Mouse (Mus musculus): Measurements from ENCODE around the gene Gpm6a. TPM values are rescaled to one million over a fixed set of nuclear protein-coding genes. Genes with fewer than 3 reads are reported as not detected.
A peak's percentile ranks its signal among the peaks of the same experiment; 100 is the strongest.

Gene Gpm6a
- polyA plus RNA-seq, 1 experiment from 2014 or later = 552 TPM

DNA sequence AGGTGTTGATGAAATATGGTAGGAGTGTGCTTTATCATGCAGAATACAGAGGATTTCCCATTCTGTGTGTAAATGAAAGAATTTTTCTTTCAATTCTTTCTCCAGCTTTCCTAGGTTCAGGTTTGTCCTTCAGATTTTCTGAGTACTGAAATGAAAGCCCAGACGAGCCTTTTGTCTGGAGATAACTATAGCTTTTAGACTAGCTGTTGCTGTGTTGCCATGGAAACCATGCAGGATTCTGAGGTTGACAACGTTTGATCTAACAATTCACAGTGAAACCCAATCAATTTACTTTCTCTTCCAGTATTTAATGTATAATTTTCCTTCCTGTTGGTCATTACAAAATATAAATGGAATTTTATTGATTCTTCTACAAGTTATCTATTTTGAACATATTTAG is 34.5 kb downstream of the Gpm6a start:
- Histone ChIP-seq H3K4me2 (replicated peaks) (no peak overlapping the region), H3K27ac (no peak overlapping the region), H3K9ac (no peak overlapping the region), H3K4me3 (replicated peaks; ENCODE audit: low read length) (no peak overlapping the region), H3K27me3 (ENCODE audit: control insufficient read depth, insufficient read depth, low read length) (no peaks in the 10 kb centered on the region), H3K4me1 (replicated peaks; ENCODE audit: control insufficient read depth, insufficient read depth, low read length) (peaks cover 6% of the 10 kb centered on the region; the same call in 1 of the 2 replicates), H3K9me3 (ENCODE audit: control insufficient read depth, low read length) (no peaks in the 10 kb centered on the region), H3K36me3 (replicated peaks; ENCODE audit: control insufficient read depth, insufficient read depth) (no peaks in the 10 kb centered on the region)
- DNase-seq (ENCODE audit: low spot score) = peak; percentile 68
- no peak for ATAC-seq (ENCODE audit: low FRiP score)
- WGBS = 1% methylated on average over 2 of the region's 2 CpGs

DNA sequence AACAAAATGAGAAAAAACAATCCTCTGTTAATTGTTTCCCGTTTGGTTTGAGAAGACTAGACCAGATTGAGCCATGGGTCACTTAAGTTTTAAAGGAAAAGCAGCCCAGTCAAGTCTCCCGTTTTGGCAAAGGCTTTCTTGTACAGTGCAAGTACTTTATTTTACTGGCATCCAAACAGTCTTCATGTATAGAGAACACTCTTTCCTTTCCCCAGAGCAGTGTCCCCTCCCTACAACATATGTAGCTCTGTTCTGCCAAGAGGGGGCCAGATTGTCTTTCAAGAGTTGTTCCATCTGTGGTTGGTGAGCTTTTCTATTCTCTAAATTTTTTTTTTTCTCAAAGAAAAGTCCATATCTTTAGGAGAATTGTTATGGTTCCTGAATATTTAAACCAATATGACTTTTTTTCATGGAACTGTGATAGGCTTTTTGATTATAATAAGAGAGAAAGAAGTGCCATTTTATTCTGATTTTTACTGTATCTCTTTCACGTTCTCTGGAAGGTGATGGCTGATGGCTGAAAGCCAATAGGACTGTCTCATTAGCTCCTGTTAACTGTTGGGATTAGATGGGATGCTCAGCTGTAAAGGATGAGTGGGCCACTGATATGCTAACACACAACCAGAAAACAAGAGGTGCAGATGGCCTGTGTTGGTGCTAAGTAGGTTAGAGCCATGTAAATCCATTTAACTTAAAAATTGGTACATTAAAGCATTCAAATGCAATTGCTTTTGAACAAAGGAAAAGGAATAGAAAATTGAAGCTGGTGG is 37.4 kb downstream of the Gpm6a start:
- Histone ChIP-seq H3K27me3 (ENCODE audit: control insufficient read depth, insufficient read depth, low read length) (no peaks in the 10 kb centered on the region), H3K36me3 (replicated peaks; ENCODE audit: control insufficient read depth, insufficient read depth) (no peaks in the 10 kb centered on the region), H3K9ac (no peak overlapping the region), H3K27ac (peak overlapping the region; percentile 14), H3K4me3 (replicated peaks; ENCODE audit: low read length) (no peak overlapping the region), H3K9me3 (ENCODE audit: control insufficient read depth, low read length) (no peaks in the 10 kb centered on the region), H3K4me2 (replicated peaks) (no peak overlapping the region), H3K4me1 (replicated peaks; ENCODE audit: control insufficient read depth, insufficient read depth, low read length) (peaks cover 6% of the 10 kb centered on the region; the same call in 1 of the 2 replicates)
- ATAC-seq (ENCODE audit: low FRiP score) (peak; percentile 59), DNase-seq (ENCODE audit: low spot score) (no peak)
- 55% methylated on average over 3 of the region's 3 CpGs for WGBS

DNA sequence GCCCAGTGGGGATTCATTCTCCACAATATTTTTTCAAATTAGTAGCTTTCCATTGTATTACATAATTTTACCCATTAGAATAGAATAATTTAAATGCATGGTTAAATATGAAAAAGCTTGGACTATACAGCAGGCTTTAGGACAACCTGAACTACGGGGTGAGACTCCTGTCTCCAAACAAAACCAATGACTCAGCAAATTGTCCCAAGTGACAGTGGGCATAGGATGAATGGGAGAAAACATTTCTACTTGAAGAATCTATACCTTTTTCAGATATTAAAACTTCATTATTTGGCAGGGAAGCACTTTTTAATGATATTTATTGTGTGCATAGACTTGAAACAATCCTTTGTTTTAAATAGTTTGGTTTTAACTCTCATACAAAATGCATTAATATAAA is 41.0 kb downstream of the Gpm6a start:
- 72% methylated on average over 1 of the region's 1 CpGs for WGBS
- no peaks in the 10 kb centered on the region for H3K36me3 ChIP-seq (replicated peaks; ENCODE audit: control insufficient read depth, insufficient read depth)

DNA sequence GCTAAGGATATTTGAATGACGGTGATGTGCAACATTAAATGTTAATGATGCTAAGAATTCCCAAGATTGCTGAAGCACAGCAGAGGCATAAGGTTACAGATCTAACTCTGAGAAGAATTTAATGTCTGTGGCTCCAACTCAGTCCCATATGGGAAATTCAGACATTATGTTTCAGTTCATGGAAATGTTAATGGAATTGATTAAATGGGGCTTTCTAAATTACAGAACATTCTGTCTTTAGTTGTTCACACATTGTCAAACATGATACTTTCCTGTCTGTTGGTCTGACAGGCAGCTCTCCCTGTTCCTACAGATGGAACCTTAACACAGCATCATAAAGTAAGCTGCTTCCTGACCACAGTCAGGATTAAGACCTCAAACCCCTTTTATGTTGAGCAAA is 47.8 kb downstream of the Gpm6a start:
- Histone ChIP-seq H3K4me3 (replicated peaks; ENCODE audit: low read length) (no peak overlapping the region), H3K27me3 (ENCODE audit: control insufficient read depth, insufficient read depth, low read length) (no peaks in the 10 kb centered on the region), H3K36me3 (replicated peaks; ENCODE audit: control insufficient read depth, insufficient read depth) (no peaks in the 10 kb centered on the region), H3K9me3 (ENCODE audit: control insufficient read depth, low read length) (no peaks in the 10 kb centered on the region), H3K4me1 (replicated peaks; ENCODE audit: control insufficient read depth, insufficient read depth, low read length) (no peaks in the 10 kb centered on the region), H3K27ac (no peak overlapping the region), H3K9ac (no peak overlapping the region), H3K4me2 (replicated peaks) (no peak overlapping the region)
- 67% methylated on average over 1 of the region's 1 CpGs for WGBS
- no peak for ATAC-seq (ENCODE audit: low FRiP score)
- DNase-seq (ENCODE audit: low spot score) = no peak

More for the DNA sequence above, 41.0 kb downstream of the Gpm6a start:
- Histone ChIP-seq H3K4me1 (replicated peaks; ENCODE audit: control insufficient read depth, insufficient read depth, low read length) (0 out of 2 replicates have a peak, but pooled peaks cover 3% of the 10 kb centered on the region), H3K27ac (no peak overlapping the region), H3K4me2 (replicated peaks) (no peak overlapping the region), H3K9me3 (ENCODE audit: control insufficient read depth, low read length) (no peaks in the 10 kb centered on the region), H3K9ac (no peak overlapping the region), H3K27me3 (ENCODE audit: control insufficient read depth, insufficient read depth, low read length) (no peaks in the 10 kb centered on the region), H3K4me3 (replicated peaks; ENCODE audit: low read length) (no peak overlapping the region)
- DNase-seq (ENCODE audit: low spot score) (no peak), ATAC-seq (ENCODE audit: low FRiP score) (no peak)

DNA sequence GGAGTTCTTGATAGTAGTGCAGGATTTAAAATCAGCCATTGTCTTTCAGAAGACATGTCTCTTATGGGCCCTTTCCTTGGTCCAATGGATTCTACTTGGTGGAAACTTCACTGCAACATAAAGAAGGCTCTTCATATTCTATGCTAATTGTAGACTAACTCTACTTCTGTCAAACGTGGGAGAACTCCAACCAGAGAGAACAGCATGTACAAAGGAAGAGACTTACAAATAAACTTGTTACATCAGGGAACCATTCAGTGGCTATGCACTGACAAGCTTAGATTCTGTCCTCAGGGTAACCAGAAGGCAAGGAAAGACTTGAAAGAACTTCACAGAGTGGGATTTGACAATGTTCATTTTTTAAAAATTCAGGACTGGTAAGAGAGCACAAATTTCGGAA is 48.3 kb downstream of the Gpm6a start:
- H3K27ac ChIP-seq = no peak overlapping the region
- no peaks in the 10 kb centered on the region for H3K9me3 ChIP-seq (ENCODE audit: control insufficient read depth, low read length)
- H3K4me2 ChIP-seq (replicated peaks) = no peak overlapping the region
- H3K27me3 ChIP-seq (ENCODE audit: control insufficient read depth, insufficient read depth, low read length) = no peaks in the 10 kb centered on the region
- no peaks in the 10 kb centered on the region for H3K36me3 ChIP-seq (replicated peaks; ENCODE audit: control insufficient read depth, insufficient read depth)
- H3K4me3 ChIP-seq (replicated peaks; ENCODE audit: low read length) = no peak overlapping the region
- DNase-seq (ENCODE audit: low spot score) (no peak), ATAC-seq (ENCODE audit: low FRiP score) (no peak)
- WGBS = 66% methylated on average over 2 of the region's 2 CpGs
- no peak overlapping the region for H3K9ac ChIP-seq
- no peaks in the 10 kb centered on the region for H3K4me1 ChIP-seq (replicated peaks; ENCODE audit: control insufficient read depth, insufficient read depth, low read length)

DNA sequence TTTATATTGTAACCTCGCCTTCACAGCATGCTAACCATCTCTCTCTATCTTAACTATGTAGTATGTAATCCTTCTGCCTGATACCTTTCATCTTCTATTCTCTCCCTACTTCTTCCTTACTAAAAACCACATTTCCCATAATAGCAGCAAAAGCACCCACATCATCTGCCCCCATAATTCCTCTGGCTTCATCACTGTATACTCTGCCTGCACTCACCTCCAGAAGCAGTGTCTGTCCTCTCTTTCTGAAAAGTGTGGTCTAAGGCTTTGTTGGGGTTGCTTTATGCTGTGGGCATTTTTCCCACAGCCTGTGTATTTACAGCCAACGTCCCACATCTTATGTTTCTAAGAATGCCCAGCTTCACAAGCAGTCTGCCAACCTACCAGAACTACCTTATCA is 57.6 kb downstream of the Gpm6a start:
- WGBS = 70% methylated on average over 2 of the region's 2 CpGs
- Histone ChIP-seq H3K36me3 (replicated peaks; ENCODE audit: control insufficient read depth, insufficient read depth) (no peaks in the 10 kb centered on the region), H3K4me1 (replicated peaks; ENCODE audit: control insufficient read depth, insufficient read depth, low read length) (peaks cover 5% of the 10 kb centered on the region; the same call in 1 of the 2 replicates), H3K9me3 (ENCODE audit: control insufficient read depth, low read length) (no peaks in the 10 kb centered on the region), H3K9ac (no peak overlapping the region), H3K27ac (0 out of 2 replicates have a peak overlapping the region, but pooled peaks have one; percentile 54), H3K27me3 (ENCODE audit: control insufficient read depth, insufficient read depth, low read length) (no peaks in the 10 kb centered on the region), H3K4me3 (replicated peaks; ENCODE audit: low read length) (no peak overlapping the region), H3K4me2 (replicated peaks) (no peak overlapping the region)
- ATAC-seq (ENCODE audit: low FRiP score) = no peak
- DNase-seq (ENCODE audit: low spot score) = no peak

DNA sequence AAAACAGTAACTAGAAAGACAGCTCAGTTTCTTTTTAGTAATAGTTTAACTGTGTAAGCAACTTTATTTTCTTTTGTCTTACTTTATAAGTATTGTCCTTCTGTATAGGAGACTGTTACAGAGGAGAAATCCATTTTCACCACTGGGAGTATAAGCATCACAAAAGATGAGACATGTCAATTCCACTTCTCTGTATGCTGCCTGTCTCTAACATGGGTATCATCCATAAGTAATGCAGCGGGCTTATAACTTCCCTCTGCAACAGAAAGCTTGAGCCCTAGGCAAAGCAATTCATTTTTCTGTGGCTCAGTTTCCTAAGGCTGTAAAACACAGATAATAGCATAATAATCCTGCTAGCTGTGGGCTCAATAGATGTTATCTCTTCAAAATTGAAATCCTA is 62.4 kb downstream of the Gpm6a start:
- ATAC-seq (ENCODE audit: low FRiP score) (no peak), DNase-seq (ENCODE audit: low spot score) (no peak)
- H3K27ac ChIP-seq = no peak overlapping the region
- no peak overlapping the region for H3K4me3 ChIP-seq (replicated peaks; ENCODE audit: low read length)
- WGBS = 73% methylated on average over 1 of the region's 1 CpGs
- no peaks in the 10 kb centered on the region for H3K36me3 ChIP-seq (replicated peaks; ENCODE audit: control insufficient read depth, insufficient read depth)
- H3K9ac ChIP-seq = no peak overlapping the region
- no peaks in the 10 kb centered on the region for H3K27me3 ChIP-seq (ENCODE audit: control insufficient read depth, insufficient read depth, low read length)
- no peaks in the 10 kb centered on the region for H3K9me3 ChIP-seq (ENCODE audit: control insufficient read depth, low read length)
- H3K4me1 ChIP-seq (replicated peaks; ENCODE audit: control insufficient read depth, insufficient read depth, low read length) = peaks cover 5% of the 10 kb centered on the region; the same call in 1 of the 2 replicates
- no peak overlapping the region for H3K4me2 ChIP-seq (replicated peaks)

DNA sequence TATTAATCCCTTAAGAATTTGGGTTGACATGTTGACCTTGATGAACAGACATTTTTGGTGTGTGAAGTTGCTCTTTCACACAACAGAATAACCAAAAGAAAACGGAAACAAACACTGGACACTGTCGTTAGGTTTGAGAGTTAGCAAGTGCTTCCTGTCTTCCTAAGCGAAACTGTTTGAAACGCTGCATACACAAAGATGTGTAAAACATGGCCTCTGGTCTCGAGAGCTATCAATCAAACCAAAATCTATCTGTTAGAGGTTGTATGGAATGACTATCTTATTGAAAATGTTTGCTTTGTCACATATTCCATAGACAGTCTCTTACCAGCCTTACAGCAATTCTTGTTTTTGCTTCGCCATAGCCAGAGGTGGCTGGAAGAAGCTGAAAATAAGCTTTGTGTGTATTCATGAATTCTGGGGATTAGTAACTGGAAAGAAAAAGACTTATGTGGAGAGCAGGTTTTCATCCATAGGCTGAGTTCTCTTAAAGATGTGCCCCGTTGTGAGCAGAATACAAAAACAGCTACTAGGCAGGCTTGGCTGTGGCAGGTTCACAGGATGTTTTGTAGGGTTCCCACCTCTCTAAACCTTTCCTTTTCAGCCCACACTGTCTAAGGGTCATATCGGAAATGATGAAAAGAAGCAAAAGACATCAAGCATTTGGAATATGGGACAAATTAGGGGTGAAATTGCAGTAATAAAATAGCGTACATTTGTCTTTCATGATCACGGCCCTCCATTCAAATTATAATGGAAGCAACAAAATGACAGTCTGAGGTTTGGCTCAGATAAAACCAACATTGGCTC is 71.4 kb downstream of the Gpm6a start:
- no peaks in the 10 kb centered on the region for H3K27me3 ChIP-seq (ENCODE audit: control insufficient read depth, insufficient read depth, low read length)
- ATAC-seq (ENCODE audit: low FRiP score) (peak; percentile 73), DNase-seq (ENCODE audit: low spot score) (peak; percentile 48)
- H3K4me3 ChIP-seq (replicated peaks; ENCODE audit: low read length) = no peak overlapping the region
- H3K9me3 ChIP-seq (ENCODE audit: control insufficient read depth, low read length) = no peaks in the 10 kb centered on the region
- H3K4me2 ChIP-seq (replicated peaks) = peak overlapping the region; percentile 41
- peak overlapping the region; percentile 84 for H3K27ac ChIP-seq
- H3K4me1 ChIP-seq (replicated peaks; ENCODE audit: control insufficient read depth, insufficient read depth, low read length) = peaks cover 9% of the 10 kb centered on the region
- WGBS = 26% methylated on average over 10 of the region's 10 CpGs
- H3K9ac ChIP-seq = peak overlapping the region; percentile 41
- no peaks in the 10 kb centered on the region for H3K36me3 ChIP-seq (replicated peaks; ENCODE audit: control insufficient read depth, insufficient read depth)

DNA sequence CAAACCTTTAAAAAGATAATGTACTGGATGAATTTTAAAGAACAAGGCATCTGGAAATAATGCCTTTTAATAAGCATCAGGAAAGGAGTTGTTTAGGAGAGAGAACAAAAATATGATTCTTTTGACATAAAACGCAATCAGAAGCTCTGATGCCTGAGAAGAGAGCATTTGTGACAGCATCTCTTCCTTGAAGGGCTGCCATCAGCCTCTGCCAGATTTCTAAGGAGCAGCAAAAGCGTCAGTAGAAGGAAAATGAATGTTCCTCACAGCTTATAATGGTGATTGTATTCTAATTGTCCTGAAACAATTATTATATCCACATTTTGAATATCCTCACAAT is 72.0 kb downstream of the Gpm6a start:
- 37% methylated on average over 2 of the region's 2 CpGs for WGBS
- H3K4me2 ChIP-seq (replicated peaks) = peak overlapping the region; percentile 41
- ATAC-seq (ENCODE audit: low FRiP score) (no peak), DNase-seq (ENCODE audit: low spot score) (no peak)
- peak overlapping the region; percentile 84 for H3K27ac ChIP-seq
- no peak overlapping the region for H3K9ac ChIP-seq
- no peaks in the 10 kb centered on the region for H3K9me3 ChIP-seq (ENCODE audit: control insufficient read depth, low read length)
- peaks cover 9% of the 10 kb centered on the region for H3K4me1 ChIP-seq (replicated peaks; ENCODE audit: control insufficient read depth, insufficient read depth, low read length)
- no peaks in the 10 kb centered on the region for H3K27me3 ChIP-seq (ENCODE audit: control insufficient read depth, insufficient read depth, low read length)
- H3K36me3 ChIP-seq (replicated peaks; ENCODE audit: control insufficient read depth, insufficient read depth) = no peaks in the 10 kb centered on the region
- no peak overlapping the region for H3K4me3 ChIP-seq (replicated peaks; ENCODE audit: low read length)

Data from hindbrain, embryonic 14.5 days (tissue).